Mouse (Mus musculus) kidney, embryonic 16.5 days (tissue): ENCODE measurements around the gene Hdgfl3. TPM values are rescaled to one million over a fixed set of nuclear protein-coding genes. Genes with fewer than 3 reads are reported as not detected.
"Not testable (repeated sequence)": the region's sequence is repeated elsewhere in the genome, so short reads cannot be mapped to it uniquely, and the experiment has no call there.

Experiments
- ATAC-seq: fragments of 200-750 bp; cut with Nextera tagmentation; 2 replicates; pipeline ENCODE4 v1.8.0; 2017; ENCODE audit warnings: moderate TSS enrichment; ENCODE audit not compliant: low FRiP score, low TSS enrichment
- H3K27ac ChIP-seq: fragments of 300-500 bp; sonication (generic); 2 replicates; pipeline ENCODE4 v1.5.1; 2014; ENCODE audit warnings: low read length
- H3K27me3 ChIP-seq: fragments of 300-500 bp; sonication (generic); 2 replicates; pipeline ENCODE4 v1.6.1; 2014; ENCODE audit warnings: low read length, control low read depth, mixed read lengths; ENCODE audit not compliant: insufficient read depth
- H3K36me3 ChIP-seq: fragments of 300-500 bp; sonication (generic); 2 replicates; pipeline ENCODE4 v1.6.1; 2014; ENCODE audit warnings: low read length, control low read depth, mixed read lengths; ENCODE audit not compliant: insufficient read depth
- H3K4me1 ChIP-seq: fragments of 300-500 bp; sonication (generic); 2 replicates; pipeline ENCODE4 v1.6.1; 2014; ENCODE audit warnings: low read length, control low read depth, mixed read lengths; ENCODE audit not compliant: insufficient read depth
- H3K4me2 ChIP-seq: fragments of 300-500 bp; sonication (generic); replicated peaks from 2 replicates; pipeline ENCODE4 v1.6.1; 2014; ENCODE audit warnings: low read depth, low read length
- H3K4me3 ChIP-seq: fragments of 300-500 bp; sonication (generic); 2 replicates; pipeline ENCODE4 v1.5.1; 2014; ENCODE audit warnings: mild to moderate bottlenecking, low read length
- H3K9ac ChIP-seq: fragments of 300-500 bp; sonication (generic); replicated peaks from 2 replicates; pipeline ENCODE4 v1.6.1; 2014; ENCODE audit warnings: low read length
- H3K9me3 ChIP-seq: fragments of 300-500 bp; sonication (generic); 2 replicates; pipeline ENCODE4 v1.6.1; 2016; ENCODE audit warnings: low read length, control low read depth
- WGBS: fragments of 180-500 bp; shearing (Covaris S2); extraction: QIAGEN DNeasy Blood & Tissue Kit; methylation state at CpG from one replicate; pipeline ENCODE4 v1.1.7; 2014; 5-methylcytosine and 5-hydroxymethylcytosine counted together
- polyA plus RNA-seq: library from polyadenylated mRNA; unstranded; fragments of >200 nt; fragmentation: Nextera tagmentation; extraction: Ambion mirVana; gene quantifications from 2 replicates; pipeline ENCODE4 v1.2.1, GENCODE M21; 2015

Gene Hdgfl3
- polyA plus RNA-seq, 1 experiment from 2014 or later, result 10.0 TPM

- no peaks in the 10 kb centered on the region for H3K9me3 ChIP-seq
- H3K36me3 ChIP-seq, result no peaks in the 10 kb centered on the region
- no peaks in the 10 kb centered on the region for H3K4me1 ChIP-seq
- no peak overlapping the region for H3K9ac ChIP-seq
- no peak overlapping the region for H3K4me3 ChIP-seq
- 85% methylated on average over 6 of the region's 6 CpGs for WGBS
- no peak overlapping the region for H3K4me2 ChIP-seq
- no peaks in the 10 kb centered on the region for H3K27me3 ChIP-seq
- ATAC-seq, result no peak
- no peak overlapping the region for H3K27ac ChIP-seq
These were observed 92.8 kb downstream of the Hdgfl3 start for GRCm38 (mm10) chr7:81841439-81841838.

GRCm38 (mm10) chr7:81840661-81841181, 93.6 kb downstream of the Hdgfl3 start:
- 62% methylated on average over 7 of the region's 7 CpGs for WGBS
- Histone ChIP-seq H3K27me3 (no peaks in the 10 kb centered on the region), H3K9ac (no peak overlapping the region), H3K4me3 (no peak overlapping the region), H3K4me1 (no peaks in the 10 kb centered on the region), H3K9me3 (no peaks in the 10 kb centered on the region), H3K4me2 (no peak overlapping the region), H3K36me3 (no peaks in the 10 kb centered on the region), H3K27ac (no peak overlapping the region)
- ATAC-seq, result no peak

GRCm38 (mm10) chr7:81839746-81840145, 94.5 kb downstream of the Hdgfl3 start:
- Histone ChIP-seq H3K4me3 (no peak overlapping the region), H3K9ac (no peak overlapping the region), H3K4me2 (no peak overlapping the region), H3K27ac (no peak overlapping the region), H3K36me3 (no peaks in the 10 kb centered on the region), H3K9me3 (no peaks in the 10 kb centered on the region), H3K27me3 (no peaks in the 10 kb centered on the region), H3K4me1 (no peaks in the 10 kb centered on the region)
- no peak for ATAC-seq
- WGBS, result 42% methylated on average over 6 of the region's 6 CpGs

- 82% methylated on average over 5 of the region's 5 CpGs for WGBS
These were observed 96.5 kb downstream of the Hdgfl3 start for GRCm38 (mm10) chr7:81837771-81838170.

GRCm38 (mm10) chr7:81835430-81835829, 98.8 kb downstream of the Hdgfl3 start:
- WGBS, result 91% methylated on average over 5 of the region's 5 CpGs
- no peak overlapping the region for H3K27ac ChIP-seq

More at GRCm38 (mm10) chr7:81837771-81838170, 96.5 kb downstream of the Hdgfl3 start:
- H3K9ac ChIP-seq, ATAC-seq, H3K9me3 ChIP-seq, H3K4me1 ChIP-seq, H3K27ac ChIP-seq, H3K4me2 ChIP-seq, H3K4me3 ChIP-seq, H3K27me3 ChIP-seq, H3K36me3 ChIP-seq: not testable (repeated sequence)

GRCm38 (mm10) chr7:81834847-81835246, 99.4 kb downstream of the Hdgfl3 start:
- Histone ChIP-seq H3K9ac (no peak overlapping the region), H3K4me3 (no peak overlapping the region), H3K4me2 (no peak overlapping the region), H3K4me1 (peaks cover 4% of the 10 kb centered on the region; the same call in 1 of the 2 replicates), H3K27ac (no peak overlapping the region), H3K27me3 (no peaks in the 10 kb centered on the region), H3K9me3 (no peaks in the 10 kb centered on the region), H3K36me3 (no peaks in the 10 kb centered on the region)
- ATAC-seq, result no peak

More at GRCm38 (mm10) chr7:81835430-81835829, 98.8 kb downstream of the Hdgfl3 start:
- no peak for ATAC-seq
- Histone ChIP-seq H3K27me3 (no peaks in the 10 kb centered on the region), H3K9ac (no peak overlapping the region), H3K36me3 (no peaks in the 10 kb centered on the region), H3K4me2 (no peak overlapping the region), H3K4me3 (no peak overlapping the region), H3K9me3 (no peaks in the 10 kb centered on the region), H3K4me1 (no peaks in the 10 kb centered on the region)

Other genes with a start within 250 kb of the Hdgfl3 start
- gene Homer2, start 226.9 kb downstream of the Hdgfl3 start, polyA plus RNA-seq, result 10.3 and 11.7 TPM in 2 replicates
- 125 and 139 TPM in 2 replicates for gene Ramac, start 171.5 kb downstream of the Hdgfl3 start, polyA plus RNA-seq
- gene 3110040N11Rik, start 145.0 kb downstream of the Hdgfl3 start, polyA plus RNA-seq, result 47.4 and 51.8 TPM in 2 replicates
- gene Btbd1, start 105.0 kb downstream of the Hdgfl3 start, polyA plus RNA-seq, result 52.1 and 62.1 TPM in 2 replicates
- gene Gm10160, start 78.7 kb downstream of the Hdgfl3 start, polyA plus RNA-seq, result not detected in 2 replicates
- gene Tm6sf1, start 75.5 kb downstream of the Hdgfl3 start, polyA plus RNA-seq, result 13.2 and 14.3 TPM in 2 replicates
- gene Bnc1, start 57.8 kb upstream of the Hdgfl3 start, polyA plus RNA-seq, result 0.15 and 0.50 TPM in 2 replicates
- gene Sh3gl3, start 239.4 kb upstream of the Hdgfl3 start, polyA plus RNA-seq, result 11.9 and 12.1 TPM in 2 replicates